Mouse (Mus musculus) G1E (cell line): ENCODE results near the gene Cgnl1.

Experiments
- CTCF ChIP-seq: IDR thresholded peaks from 2 replicates; pipeline ENCODE4 v1.5.1; 2012; ENCODE audit warnings: low read depth, low read length, inconsistent platforms, mixed read lengths
- TAL1 ChIP-seq: conservative IDR thresholded peaks from 2 replicates; pipeline ENCODE4 v1.6.1; 2012; ENCODE audit warnings: low read depth, low read length, inconsistent platforms, mixed read lengths

GRCm38 (mm10) chr9:71694223-71694622 lies 77.2 kb downstream of the Cgnl1 start:
- no peak for TF ChIP-seq CTCF
- TF ChIP-seq TAL1, result no peak
